Mouse (Mus musculus): ENCODE data around the gene Scn1a.
A peak's percentile ranks its signal among the peaks of the same experiment; 100 is the strongest.

Scn1a gene

GRCm38 (mm10) chr2:66440711-66441110, at the start of gene Scn1a:
Gene Scn1a (minus strand): TSS chr2:66440840.
- DNase-seq: no peak

- DNase-seq: no peak
Measured at GRCm38 (mm10) chr2:66478395-66478794, 37.8 kb upstream of the Scn1a start.

- DNase-seq: no peak
Measured at GRCm38 (mm10) chr2:66473181-66473822, 32.7 kb upstream of the Scn1a start.

GRCm38 (mm10) chr2:66465484-66465883, 24.8 kb upstream of the Scn1a start:
- DNase-seq: no peak

- no peak for DNase-seq
Measured at GRCm38 (mm10) chr2:66464874-66465458, 24.3 kb upstream of the Scn1a start.

- no peak for DNase-seq
Measured at GRCm38 (mm10) chr2:66463916-66464315, 23.3 kb upstream of the Scn1a start.

- DNase-seq: no peak
Measured at GRCm38 (mm10) chr2:66462458-66462857, 21.8 kb upstream of the Scn1a start.

GRCm38 (mm10) chr2:66439764-66440471, 722 bp downstream of the Scn1a start:
- no peak for DNase-seq

- no peak for DNase-seq
Measured at GRCm38 (mm10) chr2:66436286-66436685, 4.4 kb downstream of the Scn1a start.

GRCm38 (mm10) chr2:66409740-66410290, 30.8 kb downstream of the Scn1a start:
- no peak for DNase-seq

- DNase-seq: no peak
Measured at GRCm38 (mm10) chr2:66408899-66409739, 31.5 kb downstream of the Scn1a start.

GRCm38 (mm10) chr2:66408456-66408855, 32.2 kb downstream of the Scn1a start:
- DNase-seq: no peak

- no peak for DNase-seq
Measured at GRCm38 (mm10) chr2:66392586-66392985, 48.1 kb downstream of the Scn1a start.

- DNase-seq: no peak
Measured at GRCm38 (mm10) chr2:66367957-66368356, 72.7 kb downstream of the Scn1a start.

GRCm38 (mm10) chr2:66350590-66350989, 90.0 kb downstream of the Scn1a start:
- DNase-seq: no peak

- DNase-seq: no peak
Measured at GRCm38 (mm10) chr2:66346622-66347021, 94.0 kb downstream of the Scn1a start.

GRCm38 (mm10) chr2:66346181-66346580, 94.5 kb downstream of the Scn1a start:
- DNase-seq: no peak

- DNase-seq: no peak
Measured at GRCm38 (mm10) chr2:66337406-66337805, 103.2 kb downstream of the Scn1a start.

- no peak for DNase-seq
Measured at GRCm38 (mm10) chr2:66336396-66336795, 104.2 kb downstream of the Scn1a start.

- DNase-seq: no peak
Measured at GRCm38 (mm10) chr2:66272551-66272950, 168.1 kb downstream of the Scn1a start.

- DNase-seq: peak; percentile 96
Measured at GRCm38 (mm10) chr2:66256220-66257131, 184.2 kb downstream of the Scn1a start, which contains the start of gene Ttc21b. Gene Ttc21b (minus strand): TSS chr2:66256617.

- no peak for DNase-seq
Measured at GRCm38 (mm10) chr2:66244013-66244412, 196.6 kb downstream of the Scn1a start.

Data from kidney, adult 11 months (tissue).